Mouse (Mus musculus) cerebellum, adult 9-10 months (tissue): ENCODE measurements at regions not wholly inside any gene's neighbourhood (a gene's known extent, or its start where the extent isn't known, plus 50 kb on each side); places are given as distances from the start of the nearest gene placed in this dataset.

ENCODE experiments used
- DNase-seq: peaks from one replicate; pipeline ENCODE4 v3.0.0; 2022

DNA sequence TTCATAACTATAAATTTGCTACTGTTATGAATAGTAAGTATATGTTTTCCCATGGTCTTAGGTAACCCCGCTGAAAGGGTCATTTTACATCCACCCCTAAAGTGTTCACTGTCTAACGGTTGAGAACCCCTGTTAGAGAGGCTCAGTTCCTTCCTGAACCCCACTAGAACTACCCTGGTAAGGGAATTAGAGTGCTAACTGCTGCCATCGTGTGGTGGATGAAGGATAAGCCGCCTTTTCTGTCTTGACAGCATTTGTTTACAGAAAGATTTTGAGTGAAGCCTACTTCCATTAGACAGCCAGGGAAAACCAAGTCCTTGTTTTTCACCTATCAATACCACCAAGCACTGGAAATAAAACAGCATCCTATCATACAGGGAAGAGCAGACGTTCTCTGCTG, 90.3 kb upstream of the Tbx22 start:
- peak; percentile 1 for DNase-seq
